Mouse (Mus musculus) CH12F3 (cell line): ENCODE measurements around the gene Myadm.
"Not testable (repeated sequence)": the region's sequence is repeated elsewhere in the genome, so short reads cannot be mapped to it uniquely, and the experiment has no call there.

Experiments used
- in situ Hi-C: fragments of 300-500 bp; cut with MboI; formaldehyde crosslinking; loops from 2 replicates; pipeline ENCODE4 v1.14.3; 2020; ENCODE audit warnings: low sequenced_read_pairs

Myadm gene

DNA sequence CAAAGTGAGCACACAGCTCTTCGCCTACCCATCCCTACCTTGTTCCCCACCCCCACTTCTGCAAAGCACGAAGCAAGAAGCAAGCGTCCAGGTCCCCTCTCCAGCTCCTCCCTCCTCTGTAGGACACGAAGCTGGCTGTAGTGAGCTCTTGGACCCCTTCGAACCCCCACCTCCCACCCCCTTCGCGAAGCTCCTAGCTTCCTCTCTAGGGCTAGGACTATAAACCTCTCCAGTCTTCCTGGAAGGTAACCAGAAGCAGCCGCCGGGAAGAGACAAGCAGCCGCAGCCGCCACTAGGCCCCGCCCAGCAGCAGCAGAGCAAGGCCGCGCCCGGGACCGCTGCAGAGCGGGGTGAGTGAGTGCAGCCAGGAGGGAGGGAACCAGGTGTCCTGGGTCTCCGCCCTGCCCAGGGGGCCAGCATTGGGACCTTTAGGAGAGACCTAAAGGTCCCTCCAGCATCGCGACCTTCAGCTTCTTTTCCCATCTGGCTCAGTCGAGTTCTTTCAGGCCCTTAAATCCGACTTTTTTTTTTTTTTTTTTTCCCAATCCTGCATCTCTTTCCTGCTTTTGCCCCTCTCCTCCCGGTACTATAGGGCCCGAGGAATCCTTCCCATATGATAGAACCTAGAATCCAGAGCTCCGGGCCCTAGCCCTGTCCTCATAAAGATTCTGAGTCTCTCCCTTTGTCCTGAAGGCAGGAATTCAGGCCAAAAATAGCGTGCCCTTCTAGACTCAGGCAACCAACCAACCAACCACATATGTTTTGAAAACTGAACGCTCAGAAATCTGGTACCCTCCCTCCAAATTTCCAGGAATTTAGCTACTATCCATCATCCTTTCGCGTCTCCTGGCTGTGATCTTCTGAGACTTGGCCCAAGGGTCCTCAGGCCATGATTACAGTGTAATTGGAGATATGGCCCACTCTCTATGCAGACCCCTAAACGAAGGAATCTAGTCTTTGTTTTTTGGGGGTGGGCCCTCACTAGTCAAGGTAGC, at the start of gene Myadm, which contains the start of gene Prkcg:
TSS of gene Myadm (plus strand) at position 105 of the 995 bp plus-strand sequence.
TSS of gene Prkcg (plus strand) at position 204 of the 995 bp plus-strand sequence.
- in situ Hi-C loops, result no loop called here

DNA sequence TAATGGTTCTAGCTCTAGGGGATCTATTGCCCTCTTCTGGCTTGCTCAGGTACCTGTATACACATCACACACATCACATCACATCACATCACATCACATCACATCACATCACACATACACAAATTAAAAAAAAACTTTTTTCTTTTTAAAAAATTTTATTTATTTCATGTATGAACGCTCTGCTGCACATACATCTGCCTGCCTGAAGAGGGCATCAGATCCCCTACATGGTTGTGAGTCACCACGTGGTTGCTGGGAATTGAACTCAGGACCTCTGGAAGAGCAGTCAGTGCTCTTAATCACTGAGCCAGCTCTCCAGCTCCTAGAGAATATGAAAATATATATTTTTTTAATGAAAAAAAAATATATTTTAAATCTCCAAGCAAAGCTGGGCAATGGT, 49.7 kb upstream of the Myadm start:
- in situ Hi-C loops, result no loop called here

DNA sequence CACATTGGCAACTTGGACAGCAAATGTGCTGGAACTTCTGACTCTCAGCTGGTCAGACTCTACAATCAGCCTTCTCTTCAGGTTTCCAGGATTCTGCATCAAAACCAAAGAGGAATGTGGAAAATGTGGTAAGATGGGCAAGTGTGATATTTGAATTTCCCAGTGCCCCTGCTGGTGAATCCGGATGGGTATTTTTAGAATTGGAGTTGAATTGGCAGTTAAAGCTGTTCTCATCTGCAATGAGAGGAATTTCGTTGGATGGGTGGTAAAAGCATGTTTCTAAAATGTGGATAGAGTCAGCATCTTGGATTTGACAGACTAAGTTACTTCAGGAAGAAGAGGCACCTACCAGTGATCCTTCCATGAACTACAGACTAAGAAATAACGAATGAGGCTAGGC, 28.2 kb upstream of the Myadm start:
- in situ Hi-C loops, result no loop called here

DNA sequence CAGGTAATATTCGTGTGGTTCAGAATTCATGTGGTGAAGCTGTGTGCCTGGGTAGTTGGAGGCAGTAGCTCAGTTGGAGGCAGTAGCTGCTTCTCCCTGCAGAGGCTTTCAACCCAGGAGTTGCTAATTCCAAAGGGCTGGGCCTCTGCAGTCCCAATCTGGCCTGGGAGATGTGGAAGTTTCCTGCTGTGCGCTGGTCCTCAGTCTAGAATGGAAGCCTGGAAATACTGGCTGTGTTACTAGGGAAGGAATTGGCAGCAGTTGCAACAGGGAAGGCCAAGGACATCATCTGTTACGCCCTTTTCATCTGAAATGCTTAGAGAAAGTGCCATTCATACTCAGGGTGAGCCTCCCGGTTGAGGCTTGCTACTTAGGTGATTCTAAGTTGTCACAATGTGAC, 27.4 kb upstream of the Myadm start:
- in situ Hi-C loops, result no loop called here

DNA sequence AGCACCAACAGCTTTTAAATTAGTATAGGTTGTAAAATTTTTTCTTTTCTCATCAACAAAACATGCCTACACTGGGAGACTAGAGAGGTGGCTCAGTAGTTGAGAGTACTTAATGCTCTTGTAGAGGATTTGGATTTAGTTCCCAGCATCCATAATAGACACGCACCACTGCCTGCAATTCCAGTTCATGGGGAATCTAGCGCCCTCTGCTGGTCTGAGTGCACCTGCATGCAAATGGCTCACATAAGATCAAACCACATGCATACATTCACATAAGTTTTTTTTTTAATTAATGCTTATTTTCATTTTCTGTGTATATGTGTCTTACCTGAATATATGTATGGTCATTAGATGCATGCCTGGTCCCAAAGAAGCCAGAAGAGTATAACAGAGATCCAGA, 26.1 kb upstream of the Myadm start:
- in situ Hi-C loops, result no loop called here

DNA sequence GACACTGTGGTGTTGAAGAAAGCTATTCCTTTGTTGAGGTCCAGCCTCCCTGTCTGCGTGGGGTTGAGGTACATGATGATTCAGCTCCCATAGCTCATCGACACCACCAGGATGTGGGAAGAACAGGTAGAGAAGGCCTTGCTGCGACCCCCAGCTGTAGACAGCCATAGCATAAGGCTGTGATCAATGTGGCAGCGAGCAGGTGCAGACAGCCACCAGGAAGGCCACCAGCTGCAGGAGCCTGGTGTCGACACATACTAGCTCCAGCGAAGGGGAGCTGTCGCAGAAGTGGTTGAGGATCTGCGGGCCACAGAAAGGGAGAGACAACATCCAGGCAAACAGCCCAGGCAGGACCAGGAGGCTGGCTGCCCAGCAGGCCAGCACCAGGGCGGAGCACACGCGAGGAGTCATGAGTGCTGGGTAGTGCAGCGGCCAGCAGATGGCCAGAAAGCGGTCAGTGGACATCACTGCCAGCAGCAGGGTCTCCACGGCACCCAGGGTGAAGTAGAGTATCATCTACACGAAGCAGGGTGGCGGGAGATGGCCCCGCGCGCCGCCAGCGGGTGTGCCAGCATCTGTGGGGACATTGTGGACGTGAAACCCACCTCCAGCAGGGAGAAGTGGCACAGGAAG, 24.4 kb upstream of the Myadm start:
- in situ Hi-C loops, result no loop called here

DNA sequence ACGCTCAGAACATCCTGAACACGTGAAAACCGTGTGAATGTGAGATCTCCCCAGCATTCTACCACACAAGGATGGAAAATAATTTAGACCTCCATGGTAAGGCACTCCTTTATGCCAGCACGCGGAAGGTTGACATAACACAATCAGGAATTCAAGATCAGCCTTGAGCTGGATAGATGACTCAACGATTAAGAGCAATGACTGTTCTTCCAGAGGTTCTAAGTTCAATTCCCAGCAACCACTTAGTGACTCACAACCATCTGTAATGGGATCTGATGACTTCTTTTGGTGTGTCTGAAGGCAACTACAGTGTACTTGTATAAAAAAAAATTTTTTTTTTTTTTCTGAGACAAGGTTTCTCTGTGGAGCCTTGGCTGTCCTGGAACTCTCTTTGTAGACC, 23.6 kb upstream of the Myadm start:
- in situ Hi-C loops, result no loop called here

DNA sequence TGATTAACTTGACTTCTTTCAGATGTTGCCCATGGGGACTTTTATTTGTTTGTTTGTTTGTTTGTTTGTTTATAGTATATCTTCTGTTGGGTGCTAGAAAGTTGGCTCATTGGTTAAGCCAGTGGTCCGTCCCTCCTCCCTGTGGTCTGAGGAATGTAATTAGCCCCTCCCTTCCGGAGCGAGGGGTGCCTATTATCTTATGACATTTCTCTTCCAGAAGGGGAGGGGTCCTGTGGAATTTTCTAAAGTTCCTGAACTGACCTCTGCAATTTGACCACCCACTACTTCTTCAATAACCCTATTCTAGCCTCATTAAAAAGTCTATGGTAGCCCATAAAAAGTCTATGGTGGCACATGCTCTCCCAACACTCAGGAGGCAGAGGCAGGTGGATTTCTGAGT, 21.6 kb upstream of the Myadm start:
- in situ Hi-C loops, result no loop called here

DNA sequence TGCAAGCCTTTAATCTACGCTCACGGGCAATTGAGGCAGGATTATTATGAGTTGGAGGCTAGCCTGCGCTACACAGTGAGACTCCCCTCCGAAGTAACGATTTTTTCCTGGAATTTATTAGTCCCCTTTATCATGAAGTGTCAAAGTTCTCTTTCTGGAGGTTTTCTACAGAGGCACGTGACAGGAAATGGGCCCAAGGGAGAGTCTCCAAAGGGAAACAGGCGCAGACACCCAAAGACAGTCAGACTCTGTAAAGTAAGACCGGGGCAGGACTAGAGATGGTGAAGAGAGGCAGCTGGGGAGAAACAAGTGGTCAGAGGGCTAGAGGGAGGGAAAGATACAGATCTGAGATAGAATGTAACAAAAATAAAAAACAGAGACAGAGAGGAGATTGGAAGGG, 21.0 kb upstream of the Myadm start:
- in situ Hi-C loops, result no loop called here

DNA sequence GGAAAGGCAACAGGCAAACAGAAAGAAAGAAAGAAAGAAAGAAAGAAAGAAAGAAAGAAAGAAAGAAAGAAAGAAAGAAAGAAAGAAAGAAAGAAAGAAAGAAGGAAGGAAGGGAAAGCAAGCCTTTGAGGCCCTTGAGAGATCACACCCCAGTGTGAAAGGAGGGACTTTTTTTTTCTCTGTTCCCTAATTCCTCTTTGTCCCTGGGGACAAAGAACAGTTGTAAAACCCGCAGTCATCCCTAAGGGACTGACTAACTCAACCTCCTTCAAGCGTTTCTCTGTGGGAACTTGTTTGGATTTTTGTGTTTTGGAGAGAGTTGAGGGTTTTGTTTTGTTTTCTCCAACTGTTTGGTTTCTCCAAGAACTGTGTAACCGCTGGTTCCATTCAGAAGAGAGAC, 20.6 kb upstream of the Myadm start:
- in situ Hi-C loops, result no loop called here

DNA sequence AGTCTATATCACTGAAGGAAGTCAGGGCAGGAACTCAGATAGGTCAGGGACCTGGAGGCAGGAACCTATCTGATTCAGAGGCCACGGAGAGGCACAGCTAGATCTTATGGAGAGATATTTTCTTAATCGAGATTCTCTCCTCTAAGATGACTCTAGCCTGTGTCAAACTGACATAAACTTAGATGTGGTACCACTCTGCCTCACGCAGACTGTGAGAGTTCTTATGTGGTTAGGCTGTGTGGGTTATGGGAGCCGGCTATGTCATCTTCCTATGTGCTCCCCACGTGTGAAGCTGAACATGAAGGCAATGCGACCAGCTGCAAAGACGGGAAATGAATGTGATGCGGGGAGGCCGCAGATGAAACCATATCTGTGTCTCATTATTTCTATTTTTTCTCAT, 16.7 kb upstream of the Myadm start:
- in situ Hi-C loops, result no loop called here

DNA sequence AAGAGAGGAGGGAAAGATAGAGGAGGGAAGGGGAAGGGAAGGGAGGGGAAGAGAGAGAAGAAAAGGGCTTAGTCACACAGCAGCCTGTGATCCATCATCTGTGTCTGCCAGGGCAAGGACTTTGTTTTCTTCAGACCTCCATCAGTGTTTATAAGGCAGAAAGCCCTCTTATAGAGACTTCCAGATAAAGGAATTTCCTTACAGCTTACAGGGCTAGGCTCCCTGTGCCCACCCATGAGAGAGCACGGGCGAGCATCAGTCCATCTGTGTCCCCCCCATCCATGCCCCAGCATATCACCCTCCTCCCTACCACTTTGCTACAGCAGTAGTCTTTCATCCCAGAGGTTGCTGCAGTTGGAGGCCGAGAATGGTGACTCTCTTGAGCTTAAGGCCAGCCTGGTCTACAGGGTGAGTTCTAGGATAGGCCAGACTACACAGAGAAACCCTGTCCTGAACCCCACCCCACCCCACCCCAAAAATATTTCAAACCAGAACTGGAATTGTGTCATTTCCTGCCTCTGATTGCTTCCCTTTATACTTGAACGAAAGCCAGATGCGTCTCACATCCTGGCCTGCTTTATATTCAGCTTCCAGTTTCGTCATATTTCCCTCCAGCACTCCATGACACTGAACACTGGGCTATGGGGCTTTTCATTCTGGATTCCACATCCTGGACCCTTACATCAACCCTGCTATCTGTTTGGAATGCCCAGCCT, 13.3 kb upstream of the Myadm start:
- in situ Hi-C loops, result no loop called here

DNA sequence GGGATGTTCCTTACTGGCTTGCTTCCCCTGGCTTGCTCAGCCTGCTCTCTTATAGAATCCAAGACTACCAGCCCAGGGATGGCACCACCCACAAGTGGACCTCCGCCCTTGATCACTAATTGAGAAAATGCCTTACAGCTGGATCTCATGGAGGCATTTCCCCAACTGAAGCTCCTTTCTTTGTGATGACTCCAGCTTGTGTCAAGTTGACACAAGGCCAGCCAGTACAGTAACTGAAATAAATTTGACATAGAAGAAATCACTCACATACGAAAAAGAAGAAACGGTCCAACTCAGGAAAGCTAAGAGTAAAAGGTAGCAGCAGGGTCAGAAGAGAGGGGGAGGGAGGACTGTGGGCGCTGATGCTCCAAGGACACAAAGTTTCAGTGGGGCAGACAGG, 12.1 kb upstream of the Myadm start:
- in situ Hi-C loops, result not testable (repeated sequence)

DNA sequence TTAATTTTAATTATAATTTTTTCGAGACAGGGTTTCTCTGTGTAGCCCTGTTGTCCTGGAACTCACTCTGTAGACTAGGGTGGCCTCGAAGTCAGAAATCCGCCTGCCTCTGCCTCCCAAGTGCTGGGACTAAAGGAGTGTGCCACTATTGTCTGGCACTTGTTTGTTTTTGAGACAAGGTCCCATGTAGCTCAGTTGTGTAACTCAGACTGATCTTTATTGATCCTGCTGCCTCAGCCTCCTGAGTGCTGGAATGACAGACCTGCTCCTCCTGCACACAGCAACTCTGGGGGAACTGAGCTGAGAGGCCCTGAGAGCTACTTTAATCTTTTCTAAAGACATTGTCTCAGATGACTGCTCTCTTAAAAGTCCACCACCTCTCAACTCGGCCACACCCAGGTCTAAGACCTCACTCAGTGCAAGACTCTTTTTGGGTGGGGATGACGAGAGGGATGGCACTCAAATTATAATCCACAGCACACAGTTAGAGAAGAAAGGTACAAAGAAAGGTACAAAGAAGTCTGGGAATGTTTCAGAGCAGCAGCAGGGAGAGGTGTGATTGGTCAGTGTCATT, 8.7 kb upstream of the Myadm start:
- in situ Hi-C loops, result no loop called here

DNA sequence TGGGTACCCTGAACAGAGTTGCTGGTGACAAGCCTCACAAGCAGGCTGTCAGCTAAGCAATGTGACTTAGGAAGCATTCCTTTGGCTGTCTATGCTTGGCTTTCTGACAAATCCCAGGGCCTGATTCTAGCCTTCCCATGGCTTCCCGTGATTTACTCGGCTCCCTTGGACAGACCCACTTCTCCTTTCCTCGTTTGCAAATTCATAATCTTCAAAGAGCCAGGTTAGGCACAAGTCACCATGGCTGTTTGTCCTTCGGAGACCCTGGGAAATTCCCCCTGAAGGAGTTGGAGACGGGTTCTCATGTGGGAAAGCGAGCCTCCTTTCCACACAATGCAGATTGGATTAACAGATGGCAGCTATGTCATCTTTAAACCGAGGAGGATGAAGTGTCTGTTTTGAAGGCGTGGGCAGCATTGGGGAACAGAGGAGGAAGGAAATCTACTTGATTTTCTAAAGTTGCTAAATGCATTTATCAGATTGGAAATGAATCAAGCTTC, 8.2 kb upstream of the Myadm start:
- in situ Hi-C loops, result no loop called here

DNA sequence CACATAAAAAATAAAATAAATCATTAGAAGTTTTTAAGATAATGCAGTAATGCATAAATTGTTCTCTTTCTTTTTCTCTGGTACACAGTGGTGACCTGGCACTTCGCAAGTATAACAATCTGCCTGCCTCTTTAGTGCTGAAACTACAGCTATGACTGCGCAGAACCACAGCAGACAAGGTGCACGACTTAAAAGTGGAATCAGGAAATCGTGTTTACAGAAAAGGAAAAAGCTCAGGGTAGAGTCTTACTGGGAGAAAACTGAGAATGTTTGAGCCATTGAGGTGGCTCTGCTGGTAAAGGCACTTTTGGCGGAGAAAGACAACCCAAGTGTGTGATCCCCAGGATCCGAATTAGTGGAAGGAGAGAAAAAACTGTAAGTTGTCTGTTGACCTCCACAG, 7.1 kb upstream of the Myadm start:
- in situ Hi-C loops, result no loop called here

DNA sequence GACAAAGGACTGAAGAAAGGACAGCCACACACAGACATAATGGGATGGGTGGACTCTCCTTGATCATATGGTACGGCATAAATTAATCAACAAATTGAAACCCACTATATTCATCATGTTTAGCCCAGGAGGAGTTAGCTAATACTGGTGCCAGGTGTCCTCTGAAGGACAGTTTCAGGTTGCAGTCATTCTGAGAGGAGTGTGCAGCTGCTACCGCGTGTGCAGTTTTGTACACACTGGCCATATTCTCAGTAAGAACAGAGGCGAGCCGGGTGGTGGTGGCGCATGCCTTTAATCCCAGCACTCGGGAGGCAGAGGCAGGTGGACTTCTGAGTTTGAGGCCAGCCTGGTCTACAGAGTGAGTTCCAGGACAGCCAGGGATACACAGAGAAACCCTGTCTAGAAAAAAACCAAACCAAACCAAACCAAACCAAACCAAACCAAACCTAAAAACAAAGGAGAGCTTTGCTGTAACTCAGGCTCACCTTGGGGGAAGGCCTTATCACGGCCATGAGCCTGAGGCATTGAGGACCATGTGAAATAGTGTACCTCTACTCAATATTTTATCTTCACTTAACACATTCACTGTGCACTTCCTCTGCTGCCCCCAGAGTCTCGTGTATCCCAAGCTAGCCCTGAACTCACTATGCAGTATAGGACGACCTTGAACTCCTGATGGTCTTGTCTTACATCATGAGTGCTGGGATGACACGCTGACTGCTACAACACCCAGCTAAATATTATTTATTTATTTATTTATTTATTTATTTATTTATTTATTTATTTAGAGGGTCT, 5.6 kb upstream of the Myadm start:
- in situ Hi-C loops, result no loop called here

DNA sequence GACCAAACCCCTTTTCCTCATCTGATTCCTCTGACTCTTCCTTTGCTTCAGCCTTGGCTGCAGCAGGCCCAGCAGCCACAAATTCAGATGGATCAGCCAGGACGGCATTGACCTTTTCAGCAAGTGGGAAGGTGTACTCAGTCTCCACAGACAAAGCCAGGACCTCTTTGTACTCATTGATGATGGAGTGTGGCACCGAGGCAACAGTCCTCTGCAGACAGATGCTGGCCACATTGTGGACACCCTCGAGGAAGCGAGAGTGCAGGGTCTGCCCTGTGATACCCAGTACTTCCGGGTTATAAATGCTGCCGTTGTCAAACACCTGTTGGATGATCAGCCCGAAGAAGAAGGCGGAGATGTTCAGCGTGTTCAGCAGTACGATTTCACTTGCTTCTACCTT, 4.3 kb upstream of the Myadm start:
- in situ Hi-C loops, result no loop called here

DNA sequence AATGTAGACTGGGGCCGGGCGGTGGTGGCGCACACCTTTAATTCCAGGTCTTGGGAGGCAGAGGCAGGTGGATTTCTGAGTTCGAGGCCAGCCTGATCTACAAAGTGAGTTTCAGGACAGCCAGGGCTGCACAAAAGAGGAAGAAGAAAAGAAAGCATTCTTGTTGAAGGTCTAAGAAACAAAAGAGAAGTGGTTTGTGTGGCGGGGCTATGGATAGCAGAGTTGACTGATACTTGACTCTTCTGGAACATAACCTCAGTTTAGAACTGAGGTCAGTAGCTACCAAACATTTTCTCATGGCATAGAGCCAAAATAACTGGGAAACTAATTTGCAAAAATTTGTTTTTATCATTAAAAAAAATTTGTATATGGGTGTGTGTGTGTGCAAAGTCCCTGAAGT, 2.8 kb upstream of the Myadm start:
- in situ Hi-C loops, result no loop called here

DNA sequence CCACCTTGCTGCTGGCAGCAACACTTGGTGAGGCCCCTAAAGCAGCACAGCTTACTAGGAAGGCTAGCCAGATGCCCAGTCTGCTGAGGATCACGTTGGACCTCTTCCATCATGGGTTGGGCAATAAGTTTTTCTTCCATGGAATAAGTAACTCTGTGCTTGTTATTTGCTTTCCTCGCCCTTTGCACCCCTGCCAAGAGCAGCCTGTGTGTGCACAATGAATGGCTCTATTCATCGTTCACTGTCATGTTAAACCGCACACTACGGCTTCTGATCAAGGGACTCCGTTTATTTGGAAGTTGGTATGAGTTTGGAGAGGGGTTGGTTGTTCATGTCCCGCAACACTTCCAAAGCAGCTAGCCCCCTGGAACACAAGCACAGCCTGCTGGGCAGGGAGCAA, 1.7 kb upstream of the Myadm start:
- in situ Hi-C loops, result no loop called here
